Mouse (Mus musculus) bone marrow macrophage, adult 2 months (primary cell): ENCODE measurements around the gene Ciita.

Experiments
- CTCF ChIP-seq: IDR thresholded peaks from 2 replicates; pipeline ENCODE4 v1.5.1; 2012; ENCODE audit warnings: low read depth, mild to moderate bottlenecking, low read length, moderate library complexity
- POLR2A ChIP-seq: IDR thresholded peaks from 2 replicates; pipeline ENCODE4 v1.6.1; 2012; ENCODE audit warnings: mild to moderate bottlenecking, low read depth, low read length, borderline replicate concordance

DNA sequence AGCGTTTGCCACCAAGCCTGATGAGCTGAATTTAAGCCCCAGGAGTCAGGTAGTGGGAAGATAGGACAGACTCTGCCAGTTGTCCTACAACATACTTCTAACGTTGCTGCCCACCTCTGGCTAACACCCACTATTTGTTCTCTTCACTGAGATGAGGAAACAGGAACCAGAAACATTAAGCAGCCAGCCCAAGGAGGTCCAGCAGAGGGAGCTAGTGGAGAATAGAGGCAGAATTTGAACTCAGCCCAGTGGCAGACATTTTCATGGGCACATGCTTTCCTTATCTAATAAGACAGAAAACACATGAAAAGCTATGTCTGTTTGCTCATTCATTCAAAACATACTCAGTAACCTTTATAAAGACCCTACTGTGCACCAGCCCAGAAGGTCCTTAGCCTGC, 23.2 kb downstream of the Ciita start:
- TF ChIP-seq POLR2A (no peak), CTCF (no peak)
